Mouse (Mus musculus): ENCODE results near the gene Nell2. TPM values are rescaled to one million over a fixed set of nuclear protein-coding genes. Genes with fewer than 3 reads are reported as not detected.

Nell2 gene
- polyA plus RNA-seq (2016; fragmentation: Nextera tagmentation; extraction: Ambion mirVana), result 95.2 and 109 TPM in 2 replicates

- peaks cover 8% of the 10 kb centered on the region for H3K27me3 ChIP-seq
- H3K4me3 ChIP-seq, result peak within 1 kb of the TSS; percentile 75
- H3K9ac ChIP-seq (replicated peaks), result peak within 1 kb of the TSS; percentile 82
- peak within 1 kb of the TSS; percentile 88 for H3K27ac ChIP-seq (replicated peaks)
- ATAC-seq (ENCODE audit: low FRiP score, low read depth), result peak; percentile 88
- under 1% methylated on average over 88 of the region's 95 CpGs for WGBS
- no peaks in the 10 kb centered on the region for H3K36me3 ChIP-seq
- H3K4me1 ChIP-seq, result peaks cover 12% of the 10 kb centered on the region; the same call in 1 of the 2 replicates
- no peaks in the 10 kb centered on the region for H3K9me3 ChIP-seq
- H3K4me2 ChIP-seq (replicated peaks), result peak within 1 kb of the TSS; percentile 73
These were observed at the start of gene Nell2 for GRCm38 (mm10) chr15:95527948-95528861. Nell2 (minus strand) TSS chr15:95528559.

GRCm38 (mm10) chr15:95574661-95575060, 46.3 kb upstream of the Nell2 start:
- 14% methylated on average over 5 of the region's 5 CpGs for WGBS
- H3K4me3 ChIP-seq, result no peak overlapping the region
- H3K4me2 ChIP-seq (replicated peaks), result no peak overlapping the region
- no peak for ATAC-seq (ENCODE audit: low FRiP score, low read depth)
- H3K4me1 ChIP-seq, result no peaks in the 10 kb centered on the region
- no peak overlapping the region for H3K27ac ChIP-seq (replicated peaks)
- H3K27me3 ChIP-seq, result peaks cover 37% of the 10 kb centered on the region
- H3K9ac ChIP-seq (replicated peaks), result no peak overlapping the region
- no peaks in the 10 kb centered on the region for H3K36me3 ChIP-seq
- H3K9me3 ChIP-seq, result no peaks in the 10 kb centered on the region

GRCm38 (mm10) chr15:95569606-95570005, 41.2 kb upstream of the Nell2 start:
- ATAC-seq (ENCODE audit: low FRiP score, low read depth), result no peak
- H3K36me3 ChIP-seq, result no peaks in the 10 kb centered on the region
- 83% methylated on average over 6 of the region's 6 CpGs for WGBS
- H3K27ac ChIP-seq (replicated peaks), result no peak overlapping the region
- no peaks in the 10 kb centered on the region for H3K4me1 ChIP-seq
- no peaks in the 10 kb centered on the region for H3K9me3 ChIP-seq
- H3K4me3 ChIP-seq, result no peak overlapping the region
- H3K9ac ChIP-seq (replicated peaks), result no peak overlapping the region
- no peaks in the 10 kb centered on the region for H3K27me3 ChIP-seq
- H3K4me2 ChIP-seq (replicated peaks), result no peak overlapping the region

GRCm38 (mm10) chr15:95565160-95565559, 36.8 kb upstream of the Nell2 start:
- H3K4me1 ChIP-seq, result no peaks in the 10 kb centered on the region
- 94% methylated on average over 2 of the region's 2 CpGs for WGBS
- H3K27me3 ChIP-seq, result no peaks in the 10 kb centered on the region
- no peak for ATAC-seq (ENCODE audit: low FRiP score, low read depth)
- H3K4me3 ChIP-seq, result no peak overlapping the region
- no peaks in the 10 kb centered on the region for H3K36me3 ChIP-seq
- no peak overlapping the region for H3K4me2 ChIP-seq (replicated peaks)
- H3K9me3 ChIP-seq, result no peaks in the 10 kb centered on the region
- no peak overlapping the region for H3K27ac ChIP-seq (replicated peaks)
- no peak overlapping the region for H3K9ac ChIP-seq (replicated peaks)

- 97% methylated on average over 5 of the region's 5 CpGs for WGBS
- Histone ChIP-seq H3K9ac (replicated peaks) (no peak overlapping the region), H3K36me3 (no peaks in the 10 kb centered on the region), H3K4me3 (no peak overlapping the region), H3K9me3 (no peaks in the 10 kb centered on the region), H3K27ac (replicated peaks) (no peak overlapping the region), H3K4me1 (no peaks in the 10 kb centered on the region), H3K27me3 (no peaks in the 10 kb centered on the region), H3K4me2 (replicated peaks) (no peak overlapping the region)
- no peak for ATAC-seq (ENCODE audit: low FRiP score, low read depth)
These were observed 32.9 kb upstream of the Nell2 start for GRCm38 (mm10) chr15:95561303-95561702.

GRCm38 (mm10) chr15:95550011-95550410, 21.7 kb upstream of the Nell2 start:
- H3K9ac ChIP-seq (replicated peaks), result no peak overlapping the region

GRCm38 (mm10) chr15:95542632-95543031, 14.3 kb upstream of the Nell2 start:
- Histone ChIP-seq H3K4me2 (replicated peaks) (no peak overlapping the region), H3K9ac (replicated peaks) (no peak overlapping the region), H3K27me3 (no peaks in the 10 kb centered on the region), H3K27ac (replicated peaks) (no peak overlapping the region), H3K36me3 (no peaks in the 10 kb centered on the region), H3K9me3 (no peaks in the 10 kb centered on the region), H3K4me1 (no peaks in the 10 kb centered on the region), H3K4me3 (no peak overlapping the region)
- ATAC-seq (ENCODE audit: low FRiP score, low read depth), result no peak
- WGBS, result 76% methylated on average over 6 of the region's 6 CpGs

More at GRCm38 (mm10) chr15:95550011-95550410, 21.7 kb upstream of the Nell2 start:
- no peak overlapping the region for H3K4me3 ChIP-seq
- H3K36me3 ChIP-seq, result no peaks in the 10 kb centered on the region
- H3K4me1 ChIP-seq, result no peaks in the 10 kb centered on the region
- 90% methylated on average over 5 of the region's 5 CpGs for WGBS
- no peak for ATAC-seq (ENCODE audit: low FRiP score, low read depth)
- H3K27ac ChIP-seq (replicated peaks), result no peak overlapping the region
- no peak overlapping the region for H3K4me2 ChIP-seq (replicated peaks)
- no peaks in the 10 kb centered on the region for H3K27me3 ChIP-seq
- H3K9me3 ChIP-seq, result no peaks in the 10 kb centered on the region

- H3K4me2 ChIP-seq (replicated peaks), result no peak overlapping the region
- no peak overlapping the region for H3K9ac ChIP-seq (replicated peaks)
- H3K9me3 ChIP-seq, result no peaks in the 10 kb centered on the region
- H3K4me1 ChIP-seq, result no peaks in the 10 kb centered on the region; the same call in 1 of the 2 replicates
- no peak for ATAC-seq (ENCODE audit: low FRiP score, low read depth)
- no peak overlapping the region for H3K27ac ChIP-seq (replicated peaks)
- no peaks in the 10 kb centered on the region for H3K36me3 ChIP-seq
- H3K27me3 ChIP-seq, result no peaks in the 10 kb centered on the region
- 79% methylated on average over 4 of the region's 4 CpGs for WGBS
- no peak overlapping the region for H3K4me3 ChIP-seq
These were observed 8.4 kb upstream of the Nell2 start for GRCm38 (mm10) chr15:95536724-95537123.

- ATAC-seq (ENCODE audit: low FRiP score, low read depth), result no peak
- WGBS, result 66% methylated on average over 4 of the region's 4 CpGs
- Histone ChIP-seq H3K4me2 (replicated peaks) (no peak overlapping the region), H3K27me3 (no peaks in the 10 kb centered on the region), H3K36me3 (no peaks in the 10 kb centered on the region), H3K27ac (replicated peaks) (no peak overlapping the region), H3K9ac (replicated peaks) (no peak overlapping the region), H3K4me1 (no peaks in the 10 kb centered on the region; the same call in 1 of the 2 replicates), H3K4me3 (no peak overlapping the region), H3K9me3 (no peaks in the 10 kb centered on the region)
These were observed 7.9 kb upstream of the Nell2 start for GRCm38 (mm10) chr15:95536230-95536629.

- Histone ChIP-seq H3K4me3 (no peak overlapping the region), H3K4me1 (no peaks in the 10 kb centered on the region; the same call in 1 of the 2 replicates), H3K9me3 (no peaks in the 10 kb centered on the region), H3K4me2 (replicated peaks) (no peak overlapping the region), H3K27me3 (no peaks in the 10 kb centered on the region), H3K27ac (replicated peaks) (no peak overlapping the region), H3K36me3 (no peaks in the 10 kb centered on the region), H3K9ac (replicated peaks) (no peak overlapping the region)
- WGBS, result 60% methylated on average over 6 of the region's 6 CpGs
- ATAC-seq (ENCODE audit: low FRiP score, low read depth), result no peak
These were observed 6.3 kb upstream of the Nell2 start for GRCm38 (mm10) chr15:95534644-95535043.

- Histone ChIP-seq H3K27me3 (peaks cover 8% of the 10 kb centered on the region), H3K36me3 (no peaks in the 10 kb centered on the region), H3K4me3 (peak overlapping the region; percentile 75), H3K9me3 (no peaks in the 10 kb centered on the region), H3K27ac (replicated peaks) (peak overlapping the region; percentile 88), H3K4me2 (replicated peaks) (peak overlapping the region; percentile 73), H3K9ac (replicated peaks) (peak overlapping the region; percentile 82), H3K4me1 (peaks cover 12% of the 10 kb centered on the region; the same call in 1 of the 2 replicates)
- WGBS, result under 1% methylated on average over 28 of the region's 28 CpGs
- ATAC-seq (ENCODE audit: low FRiP score, low read depth), result peak; percentile 28
These were observed 855 bp downstream of the Nell2 start for GRCm38 (mm10) chr15:95527461-95527947.

Measured in midbrain, embryonic 12.5 days (tissue).